Mouse (Mus musculus) midbrain, embryonic 14.5 days (tissue): ENCODE measurements around the gene Garnl3. TPM values are rescaled to one million over a fixed set of nuclear protein-coding genes. Genes with fewer than 3 reads are reported as not detected.

Source experiments
- ATAC-seq: fragments of 200-750 bp; cut with Nextera tagmentation; 2 replicates; pipeline ENCODE4 v1.8.0; 2017; ENCODE audit warnings: moderate number of reproducible peaks, moderate library complexity; ENCODE audit not compliant: low FRiP score, low TSS enrichment
- DNase-seq: peaks from one replicate; pipeline ENCODE4 v3.0.0-alpha.2; 2015
- H3K27ac ChIP-seq: fragments of 300-500 bp; sonication (generic); replicated peaks from 2 replicates; pipeline ENCODE4 v1.5.1; 2014; ENCODE audit warnings: mild to moderate bottlenecking, low read depth, low read length, moderate library complexity
- H3K27me3 ChIP-seq: fragments of 300-500 bp; sonication (generic); 2 replicates; pipeline ENCODE4 v1.6.1; 2014; ENCODE audit warnings: low read length, control low read depth, mixed read lengths; ENCODE audit not compliant: control insufficient read depth, insufficient read depth
- H3K36me3 ChIP-seq: fragments of 300-500 bp; sonication (generic); 2 replicates; pipeline ENCODE4 v1.6.1; 2014; ENCODE audit warnings: low read length, control low read depth; ENCODE audit not compliant: control insufficient read depth, insufficient read depth
- H3K4me1 ChIP-seq: fragments of 300-500 bp; sonication (generic); 2 replicates; pipeline ENCODE4 v1.6.1; 2014; ENCODE audit warnings: mild to moderate bottlenecking, antibody characterized with exemption, low read length, control low read depth; ENCODE audit not compliant: control insufficient read depth, insufficient read depth
- H3K4me2 ChIP-seq: fragments of 300-500 bp; sonication (generic); 2 replicates; pipeline ENCODE4 v1.6.1; 2014; ENCODE audit warnings: mild to moderate bottlenecking, low read length, moderate library complexity
- H3K4me3 ChIP-seq: fragments of 300-500 bp; sonication (generic); replicated peaks from 2 replicates; pipeline ENCODE4 v1.5.1; 2014; ENCODE audit warnings: low read depth, low read length
- H3K9ac ChIP-seq: fragments of 300-500 bp; sonication (generic); replicated peaks from 2 replicates; pipeline ENCODE4 v1.6.1; 2014; ENCODE audit warnings: mild to moderate bottlenecking, low read length, moderate library complexity
- H3K9me3 ChIP-seq: fragments of 300-500 bp; sonication (generic); 2 replicates; pipeline ENCODE4 v1.6.1; 2016; ENCODE audit warnings: low read length, control low read depth, mixed read lengths; ENCODE audit not compliant: control insufficient read depth
- WGBS: fragments of 180-500 bp; shearing (Covaris S2); extraction: QIAGEN DNeasy Blood & Tissue Kit; methylation state at CpG from one replicate; pipeline ENCODE4 v1.1.7; 2014; 5-methylcytosine and 5-hydroxymethylcytosine counted together
- polyA plus RNA-seq: library from polyadenylated mRNA; unstranded; fragments of >200 nt; fragmentation: Nextera tagmentation; extraction: Ambion mirVana; gene quantifications from 2 replicates; pipeline ENCODE4 v1.2.1, GENCODE M21; 2014

Gene Garnl3
- polyA plus RNA-seq, result 44.4 and 51.1 TPM in 2 replicates

GRCm38 (mm10) chr2:33131500-33132092 is at the start of gene Garnl3:
TSS of gene Garnl3 (minus strand) at chr2:33131654.
- peaks cover 9% of the 10 kb centered on the region; the same call in 1 of the 2 replicates for H3K36me3 ChIP-seq
- no peaks in the 10 kb centered on the region for H3K9me3 ChIP-seq
- peak within 1 kb of the TSS; percentile 100 for H3K4me2 ChIP-seq
- peak within 1 kb of the TSS; percentile 52; the same call in 1 of the 2 replicates for H3K27ac ChIP-seq
- H3K4me3 ChIP-seq, result peak within 1 kb of the TSS; percentile 69
- H3K27me3 ChIP-seq, result no peaks in the 10 kb centered on the region; the same call in none of the 2 replicates
- ATAC-seq, result peak; percentile 16
- H3K9ac ChIP-seq, result peak within 1 kb of the TSS; percentile 76
- peak; percentile 72 for DNase-seq
- peaks cover 10% of the 10 kb centered on the region; the same call in 1 of the 2 replicates for H3K4me1 ChIP-seq
- WGBS, result under 1% methylated on average over 22 of the region's 22 CpGs

DNA sequence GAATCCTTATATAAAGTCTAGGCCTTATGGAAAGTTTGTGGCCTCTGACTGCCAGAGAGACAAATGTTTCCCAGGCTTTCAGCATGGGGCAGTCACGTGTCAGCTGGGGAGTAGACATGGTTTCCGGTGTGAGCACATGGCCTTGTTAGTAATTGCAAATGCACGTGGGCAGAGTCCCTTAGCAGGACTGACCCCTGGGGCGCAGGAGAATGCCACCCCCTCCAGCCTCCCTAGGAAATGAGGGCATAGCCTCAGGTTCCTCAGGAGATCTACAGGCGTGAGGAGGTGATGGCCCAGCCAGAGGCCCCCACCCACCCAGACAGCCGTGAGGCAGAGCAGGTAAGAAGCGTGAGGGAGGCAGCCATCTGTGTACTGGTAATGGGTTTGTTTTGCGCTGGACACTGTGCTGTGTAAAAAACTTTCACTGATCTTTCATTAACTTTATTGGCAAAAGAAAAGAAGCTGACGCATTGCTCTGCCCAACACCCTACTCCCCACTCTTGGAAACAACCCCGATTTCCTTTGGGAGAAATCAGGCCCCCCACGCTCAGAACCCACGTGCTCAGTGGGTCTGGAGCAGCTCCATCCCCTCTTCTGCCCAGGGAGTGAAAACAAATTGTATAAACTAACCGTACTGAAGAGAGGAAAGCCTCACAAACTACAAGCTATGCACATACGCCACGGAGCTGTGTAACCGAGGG is 48.6 kb upstream of the Garnl3 start:
- no peak overlapping the region for H3K9ac ChIP-seq
- H3K4me1 ChIP-seq, result peaks cover 32% of the 10 kb centered on the region
- H3K27ac ChIP-seq, result no peak overlapping the region
- H3K4me3 ChIP-seq, result no peak overlapping the region
- H3K9me3 ChIP-seq, result no peaks in the 10 kb centered on the region
- H3K27me3 ChIP-seq, result no peaks in the 10 kb centered on the region
- WGBS, result 58% methylated on average over 16 of the region's 16 CpGs
- H3K36me3 ChIP-seq, result no peaks in the 10 kb centered on the region
- DNase-seq (peak; percentile 30), ATAC-seq (no peak; the same call in 1 of the 2 replicates)
- no peak overlapping the region for H3K4me2 ChIP-seq

DNA sequence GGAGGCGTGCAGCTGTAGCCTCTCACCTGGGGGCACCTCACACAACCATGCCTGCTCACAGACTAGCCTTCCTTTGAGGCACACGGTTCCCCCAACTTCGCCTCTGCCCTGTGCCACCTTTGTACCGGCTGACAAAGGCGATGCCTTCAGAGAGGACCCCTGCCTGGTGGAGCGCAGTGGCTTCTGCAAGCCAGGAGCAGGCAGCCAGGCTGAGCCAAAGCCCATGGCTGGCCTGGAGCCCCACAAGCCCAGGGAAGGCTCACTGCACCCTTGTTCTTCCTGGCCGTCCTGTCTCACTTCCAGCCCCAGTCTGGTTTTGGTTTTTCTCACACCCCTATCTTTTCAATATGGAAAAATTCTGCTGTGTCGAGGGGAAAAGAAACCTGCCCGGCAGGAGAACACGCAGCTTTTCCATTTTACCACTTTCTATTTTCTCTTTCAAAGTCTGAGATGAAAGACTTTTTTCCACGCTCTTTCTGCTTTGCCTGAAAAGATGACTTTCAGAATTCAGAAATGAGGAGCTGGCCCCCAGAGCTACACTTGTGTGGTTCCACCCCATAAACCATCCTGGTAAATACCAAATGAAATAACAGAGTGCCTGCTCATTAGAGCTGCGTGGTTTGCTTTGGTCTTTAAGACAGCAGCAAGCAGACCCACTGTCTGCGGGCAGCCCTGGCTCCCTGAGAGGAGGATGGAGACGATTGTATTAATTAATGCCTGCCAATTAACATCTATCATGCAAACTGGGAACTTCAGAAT is 47.9 kb upstream of the Garnl3 start:
- Histone ChIP-seq H3K27ac (peak overlapping the region; percentile 6; the same call in 1 of the 2 replicates), H3K4me1 (peaks cover 32% of the 10 kb centered on the region), H3K36me3 (no peaks in the 10 kb centered on the region), H3K27me3 (no peaks in the 10 kb centered on the region), H3K9me3 (no peaks in the 10 kb centered on the region), H3K4me3 (no peak overlapping the region), H3K4me2 (no peak overlapping the region), H3K9ac (0 out of 2 replicates have a peak overlapping the region, but pooled peaks have one; percentile 12)
- WGBS, result 47% methylated on average over 14 of the region's 14 CpGs
- ATAC-seq (no peak), DNase-seq (no peak)

GRCm38 (mm10) chr2:33178243-33178932 is 46.9 kb upstream of the Garnl3 start:
- DNase-seq, result peak; percentile 21
- H3K27ac ChIP-seq, result peak overlapping the region; percentile 6; the same call in 1 of the 2 replicates

DNA sequence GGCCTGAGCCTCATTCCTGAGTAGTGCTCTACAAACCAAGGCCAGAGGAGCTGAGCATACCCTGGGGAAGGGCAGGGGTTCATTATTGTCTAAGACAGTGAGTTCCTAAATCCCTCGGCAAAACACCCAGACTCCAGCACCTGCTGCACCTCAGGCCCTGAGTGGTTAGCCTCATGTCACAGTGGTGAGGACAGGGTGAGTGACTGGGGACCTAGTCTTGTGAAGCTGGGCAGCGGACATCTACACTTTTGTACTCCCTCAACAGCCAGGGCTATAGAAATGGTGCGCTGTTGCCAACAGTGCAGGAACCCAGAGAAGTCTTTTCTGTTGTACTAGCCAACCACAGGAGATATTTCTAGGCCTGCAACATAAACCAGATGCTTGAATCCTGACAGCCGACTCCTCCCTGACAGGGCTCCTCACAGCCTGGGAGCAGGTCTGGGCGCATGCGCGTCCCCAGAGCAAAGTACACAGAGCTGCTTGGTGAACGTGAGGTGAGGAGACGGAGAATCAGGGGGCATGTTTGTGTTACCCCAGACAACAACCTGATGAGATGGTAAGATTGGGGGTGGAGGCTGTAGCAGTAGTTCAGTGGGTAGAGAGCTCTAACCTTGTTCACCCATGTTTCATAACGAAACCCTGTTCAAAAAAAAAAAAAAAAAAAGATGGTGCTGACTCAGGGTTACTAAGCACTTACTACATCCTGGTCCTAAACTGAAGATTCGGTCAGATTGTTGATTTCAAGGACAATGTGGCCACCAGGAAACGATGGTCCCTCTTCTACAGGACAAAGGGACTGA is 46.2 kb upstream of the Garnl3 start:
- WGBS, result 86% methylated on average over 12 of the region's 12 CpGs
- Histone ChIP-seq H3K9me3 (no peaks in the 10 kb centered on the region), H3K4me2 (no peak overlapping the region), H3K27ac (no peak overlapping the region), H3K4me3 (no peak overlapping the region), H3K36me3 (peaks cover 13% of the 10 kb centered on the region), H3K27me3 (no peaks in the 10 kb centered on the region), H3K9ac (0 out of 2 replicates have a peak overlapping the region, but pooled peaks have one; percentile 12), H3K4me1 (peaks cover 32% of the 10 kb centered on the region)
- no peak for ATAC-seq
- no peak for DNase-seq

More at GRCm38 (mm10) chr2:33178243-33178932, 46.9 kb upstream of the Garnl3 start:
- Histone ChIP-seq H3K4me2 (no peak overlapping the region), H3K27me3 (no peaks in the 10 kb centered on the region), H3K4me3 (no peak overlapping the region), H3K4me1 (peaks cover 32% of the 10 kb centered on the region), H3K9me3 (no peaks in the 10 kb centered on the region), H3K9ac (0 out of 2 replicates have a peak overlapping the region, but pooled peaks have one; percentile 12), H3K36me3 (peaks cover 6% of the 10 kb centered on the region)
- WGBS, result 57% methylated on average over 11 of the region's 11 CpGs
- ATAC-seq, result no peak

GRCm38 (mm10) chr2:33176921-33177320 is 45.5 kb upstream of the Garnl3 start:
- Histone ChIP-seq H3K36me3 (peaks cover 21% of the 10 kb centered on the region), H3K4me2 (no peak overlapping the region), H3K4me1 (peaks cover 32% of the 10 kb centered on the region), H3K27ac (peak overlapping the region; percentile 21; the same call in 1 of the 2 replicates), H3K9ac (no peak overlapping the region), H3K27me3 (no peaks in the 10 kb centered on the region), H3K4me3 (no peak overlapping the region), H3K9me3 (no peaks in the 10 kb centered on the region)
- DNase-seq (peak; percentile 25), ATAC-seq (no peak)
- WGBS, result 36% methylated on average over 2 of the region's 2 CpGs

- Histone ChIP-seq H3K27me3 (no peaks in the 10 kb centered on the region), H3K4me2 (no peak overlapping the region), H3K27ac (no peak overlapping the region), H3K36me3 (peaks cover 25% of the 10 kb centered on the region), H3K4me3 (no peak overlapping the region), H3K9me3 (no peaks in the 10 kb centered on the region), H3K4me1 (peaks cover 32% of the 10 kb centered on the region), H3K9ac (no peak overlapping the region)
- DNase-seq, result no peak
- WGBS, result 50% methylated on average over 7 of the region's 7 CpGs
- no peak for ATAC-seq
Measured at GRCm38 (mm10) chr2:33176516-33176915, 45.1 kb upstream of the Garnl3 start.
